Mouse (Mus musculus) ovary, postnatal 36 days (tissue): Measurements from ENCODE around the gene Ldlrap1.

Source experiments
- DNase-seq: peaks from one replicate; pipeline ENCODE4 v3.0.0; 2022; ENCODE audit warnings: low spot score, mixed read lengths

Ldlrap1 gene

GRCm38 (mm10) chr4:134704590-134704989, 63.2 kb downstream of the Ldlrap1 start:
- DNase-seq: no peak

GRCm38 (mm10) chr4:134703835-134704546, 63.8 kb downstream of the Ldlrap1 start, which contains the start of gene Man1c1:
Man1c1 (minus strand) TSS chr4:134704290.
- peak; percentile 99 for DNase-seq

- DNase-seq: peak; percentile 42
These were observed 64.6 kb downstream of the Ldlrap1 start for GRCm38 (mm10) chr4:134702981-134703834.

GRCm38 (mm10) chr4:134701934-134702333, 65.9 kb downstream of the Ldlrap1 start:
- DNase-seq: peak; percentile 64

- DNase-seq: no peak
These were observed 66.9 kb downstream of the Ldlrap1 start for GRCm38 (mm10) chr4:134700911-134701310.

GRCm38 (mm10) chr4:134693202-134693940, 74.5 kb downstream of the Ldlrap1 start:
- DNase-seq: no peak

- DNase-seq: no peak
These were observed 75.4 kb downstream of the Ldlrap1 start for GRCm38 (mm10) chr4:134692388-134692787.
